Mouse (Mus musculus): ENCODE data around the gene Heatr5a.

The Heatr5a gene

GRCm38 (mm10) chr12:51843576-51844520 is 127.3 kb downstream of the Heatr5a start:
- DNase-seq, result no peak

GRCm38 (mm10) chr12:51842081-51842864 is 128.8 kb downstream of the Heatr5a start:
- no peak for DNase-seq

- DNase-seq, result no peak
Measured at GRCm38 (mm10) chr12:51839856-51840255, 131.3 kb downstream of the Heatr5a start.

GRCm38 (mm10) chr12:51835219-51835618 is 135.9 kb downstream of the Heatr5a start:
- no peak for DNase-seq

- DNase-seq, result no peak
Measured at GRCm38 (mm10) chr12:51831931-51832330, 139.2 kb downstream of the Heatr5a start.

GRCm38 (mm10) chr12:51831296-51831695 is 139.8 kb downstream of the Heatr5a start:
- DNase-seq, result no peak

- no peak for DNase-seq
Measured at GRCm38 (mm10) chr12:51830671-51831070, 140.4 kb downstream of the Heatr5a start.

- no peak for DNase-seq
Measured at GRCm38 (mm10) chr12:51830077-51830402, 141.1 kb downstream of the Heatr5a start.

- DNase-seq, result peak; percentile 87 to 91
Measured at GRCm38 (mm10) chr12:51829290-51830076, 141.6 kb downstream of the Heatr5a start, which contains the start of gene Hectd1. Gene Hectd1, minus strand, starts transcription at chr12:51829536.

- DNase-seq, result no peak
Measured at GRCm38 (mm10) chr12:51828716-51829289, 142.3 kb downstream of the Heatr5a start.

GRCm38 (mm10) chr12:51827958-51828650 is 143.0 kb downstream of the Heatr5a start:
- DNase-seq, result no peak
